Mouse (Mus musculus): ENCODE data around the gene Plaur. TPM values are rescaled to one million over a fixed set of nuclear protein-coding genes. Genes with fewer than 3 reads are reported as not detected.

Plaur gene
- 4.3 TPM for polyA plus RNA-seq (2014; fragmentation: Illumina TruSeq; extraction: RNeasy Lipid Tissue Mini Kit (QIAGEN cat#74804); ENCODE audit: low read depth, low replicate concordance)

DNA sequence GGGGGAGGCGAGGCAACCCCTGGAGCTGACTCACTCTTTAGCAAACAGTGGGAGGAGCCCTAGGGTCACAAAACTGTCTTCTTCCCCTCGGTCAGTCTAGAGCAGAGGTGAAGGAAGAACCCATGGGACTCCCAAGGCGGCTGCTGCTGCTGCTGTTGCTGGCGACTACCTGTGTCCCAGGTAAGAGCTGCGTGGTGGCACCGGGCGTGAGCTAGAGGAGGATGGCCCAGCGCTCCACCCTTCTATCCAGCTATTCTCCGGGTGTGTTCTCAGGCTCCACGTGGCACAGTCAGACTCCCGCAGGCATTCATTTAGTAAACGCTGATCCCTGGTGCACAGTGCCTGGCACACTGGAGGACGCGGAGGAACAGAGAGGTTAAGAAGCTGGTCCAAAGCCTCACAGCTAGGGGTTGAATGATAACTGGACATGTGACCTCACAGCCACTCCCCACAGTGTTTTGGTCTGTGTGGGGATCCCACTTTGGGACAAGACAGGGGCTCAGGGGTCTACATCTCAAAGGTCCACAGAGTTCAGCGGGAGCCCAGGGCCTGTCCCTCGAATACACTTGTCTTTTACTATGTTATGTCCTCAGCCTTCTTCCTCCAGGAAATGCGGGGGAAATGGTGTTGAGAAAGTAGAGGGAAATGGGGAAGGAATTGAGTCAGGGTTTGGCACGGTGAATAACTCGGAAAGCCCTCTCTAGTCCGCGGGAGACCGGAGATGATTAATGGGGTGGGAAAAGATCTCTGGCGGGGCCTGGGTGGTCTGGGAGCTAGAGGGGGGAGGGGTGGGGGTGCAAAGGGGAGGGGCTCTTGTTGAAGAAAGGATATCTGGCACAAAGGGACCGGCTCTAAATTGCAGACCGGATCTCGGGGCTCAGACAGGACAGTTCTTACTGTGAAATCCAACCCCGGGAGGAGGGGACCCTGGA lies at the start of gene Plaur:
Gene Plaur, plus strand, starts transcription at position 97 of the 932 bp plus-strand sequence.

DNA sequence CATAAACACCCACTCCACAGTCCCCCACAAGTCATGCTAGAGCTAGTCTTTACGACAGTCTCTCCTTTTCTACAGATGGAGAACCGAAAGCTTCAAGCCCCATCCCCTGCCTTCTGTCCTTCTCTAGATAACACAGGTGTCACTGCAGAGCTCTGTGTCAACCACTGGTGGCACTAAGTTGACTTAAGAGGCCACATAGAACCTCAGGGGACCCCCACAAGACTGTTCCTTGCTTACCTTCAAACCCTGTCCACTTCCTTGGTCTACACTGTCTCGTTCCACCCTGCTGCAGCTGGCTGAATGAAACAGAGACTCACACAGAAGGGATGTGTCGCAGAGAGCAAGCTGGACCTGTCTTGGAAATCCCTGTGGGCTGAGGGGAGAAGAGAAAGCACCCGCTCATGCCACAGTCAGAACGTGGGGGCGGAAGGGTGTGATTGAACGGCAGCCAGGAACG lies 10.4 kb upstream of the Plaur start, which contains the start of gene Irgc1:
Gene Irgc1, minus strand, starts transcription at position 443 of the 457 bp plus-strand sequence.

DNA sequence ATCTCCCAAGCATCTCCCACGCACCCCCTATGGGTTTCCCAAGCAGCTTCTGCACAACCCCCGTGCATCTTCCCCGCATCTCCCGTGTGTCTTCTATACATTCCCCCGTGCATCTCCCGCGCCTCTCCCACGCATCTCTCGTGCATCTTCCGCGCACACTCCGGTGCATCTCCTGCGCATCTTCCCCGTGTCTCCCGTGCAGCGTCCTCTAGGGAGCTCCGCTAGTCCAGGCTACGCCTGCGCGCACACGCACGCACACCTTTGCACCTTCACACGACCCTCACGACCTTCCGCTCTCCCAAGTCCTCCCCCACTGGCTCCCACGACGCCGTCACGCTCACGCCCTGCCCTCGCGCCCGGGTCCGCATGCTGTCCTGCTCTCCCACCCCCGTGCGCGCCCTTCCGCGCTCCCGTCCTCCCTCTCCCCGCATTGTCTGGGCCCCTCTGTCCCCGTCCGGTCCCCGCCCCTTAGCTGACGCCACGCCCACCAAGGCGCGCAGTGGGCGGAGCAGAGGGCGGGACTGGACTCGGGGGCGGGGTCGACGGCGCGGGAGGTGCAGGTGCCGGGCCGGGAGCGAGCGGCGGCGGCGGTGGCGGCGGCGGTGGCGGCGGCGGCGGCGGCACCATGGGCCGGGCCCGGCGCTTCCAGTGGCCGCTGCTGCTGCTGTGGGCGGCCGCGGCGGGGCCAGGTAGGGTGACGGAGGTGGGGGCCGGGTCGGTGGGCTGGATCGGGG lies 19.4 kb downstream of the Plaur start, which contains the start of gene Cadm4:
Gene Cadm4, plus strand, starts transcription at position 550 of the 734 bp plus-strand sequence.

DNA sequence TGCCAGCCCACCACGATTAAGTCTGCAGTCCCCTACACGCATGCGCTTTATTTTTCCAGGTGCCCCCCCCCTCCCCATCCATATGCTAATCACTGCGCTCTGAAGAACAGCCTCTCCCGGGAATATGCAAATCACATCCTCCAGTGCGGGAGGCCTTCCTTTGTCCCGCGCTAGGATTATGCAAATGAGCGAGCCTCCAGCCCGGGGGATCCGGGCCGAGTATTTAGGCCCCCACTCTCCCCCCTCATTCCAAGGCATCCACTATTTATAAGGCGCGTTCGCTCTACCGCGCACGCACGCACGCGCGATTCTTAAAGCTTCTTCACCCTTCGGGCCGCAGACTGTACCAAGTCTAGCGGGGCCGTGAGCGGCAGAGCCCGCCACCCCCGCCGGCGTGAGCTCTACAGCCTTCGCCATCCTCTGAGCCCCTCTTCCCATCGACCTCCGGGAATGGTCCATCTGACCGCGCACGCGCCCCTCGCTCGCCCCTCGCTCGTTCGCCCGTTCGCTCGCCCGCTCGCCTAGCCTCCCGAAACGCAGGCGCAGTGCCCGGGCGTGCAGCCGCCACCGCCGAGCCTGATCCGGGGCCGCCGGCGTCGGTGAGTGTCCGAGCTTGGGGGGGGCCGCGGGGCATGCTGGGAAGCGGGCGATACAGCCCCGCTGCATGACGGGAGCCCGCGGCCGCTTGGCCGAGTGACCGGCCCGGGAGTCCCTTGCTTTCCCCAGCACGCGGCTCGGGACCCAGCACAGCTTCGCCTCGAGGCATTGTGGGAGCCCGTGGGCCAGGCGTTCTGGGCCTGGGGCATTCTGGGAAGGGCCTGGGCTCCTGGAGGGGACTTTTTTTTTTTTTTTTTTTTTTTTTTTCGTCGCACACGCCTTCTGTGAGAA lies 44.8 kb downstream of the Plaur start, which contains the start of gene Zfp428:
Gene Zfp428, plus strand, starts transcription at position 169 of the 888 bp plus-strand sequence.

DNA sequence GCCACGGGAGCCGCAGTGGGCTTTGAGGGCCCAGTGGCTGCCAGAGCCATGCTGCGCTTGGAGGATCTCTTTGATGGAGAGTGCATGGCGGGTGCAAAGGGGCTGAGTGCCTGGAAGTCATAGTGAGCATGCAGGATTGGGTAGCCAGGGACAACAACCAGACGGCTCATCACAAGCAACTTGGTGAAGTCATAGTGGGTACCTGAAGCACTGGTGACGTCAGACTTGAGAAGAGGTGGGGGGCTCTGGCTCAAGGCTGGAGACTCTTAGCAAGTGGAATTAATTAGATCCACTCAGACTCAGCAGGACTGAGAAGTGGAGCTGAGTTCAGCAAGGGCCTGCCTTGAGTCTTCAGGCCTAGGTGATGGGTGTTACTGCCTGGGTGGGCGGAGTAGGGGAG lies 50.1 kb downstream of the Plaur start, which contains the start of gene AC161166.1:
Gene AC161166.1, minus strand, starts transcription at position 101 of the 400 bp plus-strand sequence.

Other genes with a start within 250 kb of the Plaur start
- 2.0 TPM for gene Zfp109, start 224.9 kb upstream of the Plaur start, polyA plus RNA-seq (2014; fragmentation: Illumina TruSeq; extraction: RNeasy Lipid Tissue Mini Kit (QIAGEN cat#74804); ENCODE audit: low read depth, low replicate concordance)
- gene Zfp108, start 207.7 kb upstream of the Plaur start, polyA plus RNA-seq (2014; fragmentation: Illumina TruSeq; extraction: RNeasy Lipid Tissue Mini Kit (QIAGEN cat#74804); ENCODE audit: low read depth, low replicate concordance): 2.1 TPM
- gene Zfp93, start 192.1 kb upstream of the Plaur start, polyA plus RNA-seq (2014; fragmentation: Illumina TruSeq; extraction: RNeasy Lipid Tissue Mini Kit (QIAGEN cat#74804); ENCODE audit: low read depth, low replicate concordance): 4.3 TPM
- 3.4 TPM for gene Zfp61, start 161.3 kb upstream of the Plaur start, polyA plus RNA-seq (2014; fragmentation: Illumina TruSeq; extraction: RNeasy Lipid Tissue Mini Kit (QIAGEN cat#74804); ENCODE audit: low read depth, low replicate concordance)
- gene Zfp94, start 145.8 kb upstream of the Plaur start, polyA plus RNA-seq (2014; fragmentation: Illumina TruSeq; extraction: RNeasy Lipid Tissue Mini Kit (QIAGEN cat#74804); ENCODE audit: low read depth, low replicate concordance): 3.9 TPM
- gene Tescl, start 128.5 kb upstream of the Plaur start, polyA plus RNA-seq (2014; fragmentation: Illumina TruSeq; extraction: RNeasy Lipid Tissue Mini Kit (QIAGEN cat#74804); ENCODE audit: low read depth, low replicate concordance): not detected
- not detected for gene Lypd5, start 113.3 kb upstream of the Plaur start, polyA plus RNA-seq (2014; fragmentation: Illumina TruSeq; extraction: RNeasy Lipid Tissue Mini Kit (QIAGEN cat#74804); ENCODE audit: low read depth, low replicate concordance)
- gene Kcnn4, start 92.2 kb upstream of the Plaur start, polyA plus RNA-seq (2014; fragmentation: Illumina TruSeq; extraction: RNeasy Lipid Tissue Mini Kit (QIAGEN cat#74804); ENCODE audit: low read depth, low replicate concordance): 0.47 TPM
- gene Smg9, start 62.9 kb upstream of the Plaur start, polyA plus RNA-seq (2014; fragmentation: Illumina TruSeq; extraction: RNeasy Lipid Tissue Mini Kit (QIAGEN cat#74804); ENCODE audit: low read depth, low replicate concordance): 12.3 TPM
- gene Irgc1, start 10.2 kb upstream of the Plaur start, polyA plus RNA-seq (2014; fragmentation: Illumina TruSeq; extraction: RNeasy Lipid Tissue Mini Kit (QIAGEN cat#74804); ENCODE audit: low read depth, low replicate concordance): not detected
- 12.1 TPM for gene Cadm4, start 19.5 kb downstream of the Plaur start, polyA plus RNA-seq (2014; fragmentation: Illumina TruSeq; extraction: RNeasy Lipid Tissue Mini Kit (QIAGEN cat#74804); ENCODE audit: low read depth, low replicate concordance)
- 12.5 TPM for gene Zfp428, start 44.5 kb downstream of the Plaur start, polyA plus RNA-seq (2014; fragmentation: Illumina TruSeq; extraction: RNeasy Lipid Tissue Mini Kit (QIAGEN cat#74804); ENCODE audit: low read depth, low replicate concordance)
- gene AC161166.1, start 50.0 kb downstream of the Plaur start, polyA plus RNA-seq (2014; fragmentation: Illumina TruSeq; extraction: RNeasy Lipid Tissue Mini Kit (QIAGEN cat#74804); ENCODE audit: low read depth, low replicate concordance): not detected
- 12.9 TPM for gene Irgq, start 68.2 kb downstream of the Plaur start, polyA plus RNA-seq (2014; fragmentation: Illumina TruSeq; extraction: RNeasy Lipid Tissue Mini Kit (QIAGEN cat#74804); ENCODE audit: low read depth, low replicate concordance)
- gene Pinlyp, start 83.6 kb downstream of the Plaur start, polyA plus RNA-seq (2014; fragmentation: Illumina TruSeq; extraction: RNeasy Lipid Tissue Mini Kit (QIAGEN cat#74804); ENCODE audit: low read depth, low replicate concordance): not detected
- gene Xrcc1, start 83.8 kb downstream of the Plaur start, polyA plus RNA-seq (2014; fragmentation: Illumina TruSeq; extraction: RNeasy Lipid Tissue Mini Kit (QIAGEN cat#74804); ENCODE audit: low read depth, low replicate concordance): 29.0 TPM
- gene Ethe1, start 125.1 kb downstream of the Plaur start, polyA plus RNA-seq (2014; fragmentation: Illumina TruSeq; extraction: RNeasy Lipid Tissue Mini Kit (QIAGEN cat#74804); ENCODE audit: low read depth, low replicate concordance): 32.6 TPM
- gene Zfp575, start 125.2 kb downstream of the Plaur start, polyA plus RNA-seq (2014; fragmentation: Illumina TruSeq; extraction: RNeasy Lipid Tissue Mini Kit (QIAGEN cat#74804); ENCODE audit: low read depth, low replicate concordance): not detected
- gene Phldb3, start 148.3 kb downstream of the Plaur start, polyA plus RNA-seq (2014; fragmentation: Illumina TruSeq; extraction: RNeasy Lipid Tissue Mini Kit (QIAGEN cat#74804); ENCODE audit: low read depth, low replicate concordance): not detected
- gene Lypd3, start 174.1 kb downstream of the Plaur start, polyA plus RNA-seq (2014; fragmentation: Illumina TruSeq; extraction: RNeasy Lipid Tissue Mini Kit (QIAGEN cat#74804); ENCODE audit: low read depth, low replicate concordance): not detected
- gene Tex101, start 214.2 kb downstream of the Plaur start, polyA plus RNA-seq (2014; fragmentation: Illumina TruSeq; extraction: RNeasy Lipid Tissue Mini Kit (QIAGEN cat#74804); ENCODE audit: low read depth, low replicate concordance): not detected
- gene BC049730, start 246.8 kb downstream of the Plaur start, polyA plus RNA-seq (2014; fragmentation: Illumina TruSeq; extraction: RNeasy Lipid Tissue Mini Kit (QIAGEN cat#74804); ENCODE audit: low read depth, low replicate concordance): not detected